Comparison of ENCODE assay signal across 18 mouse cellular contexts in genomic region chr17:47988074-47988473, GRCm38 (mm10). TPM values are rescaled to one million over a fixed set of nuclear protein-coding genes. Genes with fewer than 3 reads are reported as not detected.
DNase-seq lines count a peak whose midpoint lies in the region; ATAC-seq and TF ChIP-seq lines count a peak whose summit lies in the region.
"Had no signal": no experiment of that assay in that cellular context is flagged by ENCODE, and none has a peak within 500 bp of the region (broad histone marks: within the 10 kb centered on the region; RNA-seq: fewer than 3 reads in every experiment).

No protein-coding gene starts in this region.

- no peak for TF ChIP-seq CTCF in MEL (IDR thresholded peaks at IDR 0.05 in 2 of 3, conservative IDR thresholded peaks at IDR 0.05 in 1 of 3; ENCODE audit: control insufficient read depth in 1 of 3, insufficient read depth in 1 of 3, low read depth in 2 of 3, low read length in 3 of 3, poor library complexity in 1 of 3, severe bottlenecking in 1 of 3)

- 83% methylated on average over 8 of the region's 8 CpGs for WGBS in limb, embryonic 12.5 days
- 72% methylated on average over 8 of the region's 8 CpGs for WGBS in kidney, embryonic 14.5 days

- H3K27me3 ChIP-seq in MEL (ENCODE audit: control insufficient read depth in 1 of 2, insufficient read depth in 2 of 2, low read length in 2 of 2), result no peaks in the 10 kb centered on the region; a peak in 1 of 4 replicates
- peaks cover 13% of the 10 kb centered on the region; the same call in 1 of the 2 replicates for H3K27me3 ChIP-seq in limb, embryonic 12.5 days
- no peaks in the 10 kb centered on the region for H3K27me3 ChIP-seq in kidney, embryonic 14.5 days (ENCODE audit: control insufficient read depth, insufficient read depth, low read length)
- H3K27me3 ChIP-seq: heart, embryonic 15.5 days had no signal

- no peak for TF ChIP-seq EP300 in MEL (IDR thresholded peaks at IDR 0.05; ENCODE audit: low read depth in 1 of 2, low read length in 2 of 2)

- H3K4me3 ChIP-seq in MEL (ENCODE audit: control insufficient read depth in 1 of 2, insufficient read depth in 1 of 2, low read depth in 2 of 2, low read length in 2 of 2), result no peak overlapping the region
- no peak overlapping the region for H3K4me3 ChIP-seq in limb, embryonic 12.5 days (replicated peaks)
- H3K4me3 ChIP-seq in kidney, embryonic 14.5 days (ENCODE audit: low read length), result no peak overlapping the region
- H3K4me3 ChIP-seq: heart, embryonic 15.5 days had no signal

- no peaks in the 10 kb centered on the region for H3K79me2 ChIP-seq in MEL (ENCODE audit: control insufficient read depth, insufficient read depth, low read length, poor library complexity)

- DNase-seq in 3T3-L1 (ENCODE audit: low read depth, low spot score) (peak; percentile 34), MEL (ENCODE audit: low read depth, low spot score) (no peak)
- peak; percentile 22 for DNase-seq in naive thymus-derived CD4-positive, alpha-beta T cell, adult 2 months (ENCODE audit: low read depth)
- DNase-seq in left cerebral cortex, adult 8-10 months (ENCODE audit: low spot score in 2 of 2), result no peak
- no peak for DNase-seq in lung, postnatal 36 days
- DNase-seq: kidney, postnatal 14 days; left cerebral cortex, postnatal 4 days had no signal

- H3K9me3 ChIP-seq in MEL (replicated peaks; ENCODE audit: insufficient read depth, low read length), result no peaks in the 10 kb centered on the region
- no peaks in the 10 kb centered on the region for H3K9me3 ChIP-seq in limb, embryonic 12.5 days
- no peaks in the 10 kb centered on the region for H3K9me3 ChIP-seq in kidney, embryonic 14.5 days (ENCODE audit: control insufficient read depth, low read length)
- H3K9me3 ChIP-seq: heart, embryonic 15.5 days had no signal

- no peak for TF ChIP-seq POLR2A in MEL (IDR thresholded peaks at IDR 0.05; ENCODE audit: control insufficient read depth in 1 of 2, insufficient read depth in 1 of 2, low read depth in 1 of 2, low read length in 2 of 2, poor library complexity in 1 of 2)

- H3K9ac ChIP-seq in MEL (ENCODE audit: control insufficient read depth, low read depth, low read length, poor library complexity, severe bottlenecking), result no peak overlapping the region
- no peak overlapping the region for H3K9ac ChIP-seq in limb, embryonic 12.5 days (replicated peaks)
- H3K9ac ChIP-seq in kidney, embryonic 14.5 days (ENCODE audit: low read depth, low read length), result no peak overlapping the region
- H3K9ac ChIP-seq: heart, embryonic 15.5 days had no signal

- no peak overlapping the region for H3K27ac ChIP-seq in MEL (ENCODE audit: control insufficient read depth, low read depth, low read length)
- H3K27ac ChIP-seq in limb, embryonic 12.5 days, result peak overlapping the region; percentile 89
- H3K27ac ChIP-seq in kidney, embryonic 14.5 days (ENCODE audit: low read depth, low read length), result no peak overlapping the region
- H3K27ac ChIP-seq: hindbrain, postnatal 0 days had no signal

- no peak for ATAC-seq in limb, embryonic 12.5 days (ENCODE audit: insufficient number of reproducible peaks, insufficient read depth, low FRiP score, low TSS enrichment, low read depth)
- ATAC-seq in kidney, embryonic 14.5 days (ENCODE audit: low FRiP score, low TSS enrichment), result no peak
- ATAC-seq: hindbrain, postnatal 0 days had no signal

- no peak for TF ChIP-seq RAD21 in MEL (IDR thresholded peaks at IDR 0.05; ENCODE audit: low read depth, low read length)

- H3K4me1 ChIP-seq in MEL (ENCODE audit: control insufficient read depth in 1 of 2, insufficient read depth in 2 of 2, low read length in 2 of 2), result peaks cover 5 to 6% of the 10 kb centered on the region in 2 experiments
- peaks cover 33% of the 10 kb centered on the region for H3K4me1 ChIP-seq in limb, embryonic 12.5 days (replicated peaks)
- H3K4me1 ChIP-seq in kidney, embryonic 14.5 days (ENCODE audit: control insufficient read depth, insufficient read depth, low read length), result peaks cover 13% of the 10 kb centered on the region

- H3K4me2 ChIP-seq in limb, embryonic 12.5 days, result no peak overlapping the region
- H3K4me2 ChIP-seq in kidney, embryonic 14.5 days (replicated peaks; ENCODE audit: low read depth, low read length), result no peak overlapping the region
- H3K4me2 ChIP-seq: heart, embryonic 15.5 days had no signal

- H3K36me3 ChIP-seq in MEL (ENCODE audit: control insufficient read depth in 1 of 2, insufficient read depth in 2 of 2, low read length in 2 of 2), result peaks cover 0 to 2% of the 10 kb centered on the region in 2 experiments; a peak in 1 of 4 replicates
- H3K36me3 ChIP-seq in limb, embryonic 12.5 days, result no peaks in the 10 kb centered on the region
- H3K36me3 ChIP-seq in kidney, embryonic 14.5 days (ENCODE audit: control insufficient read depth, insufficient read depth, low read length), result no peaks in the 10 kb centered on the region
- H3K36me3 ChIP-seq: heart, embryonic 15.5 days had no signal

TF ChIP-seq in MEL, 35 proteins besides CTCF, POLR2A, EP300 and RAD21:
- TF ChIP-seq MAZ (IDR thresholded peaks at IDR 0.05; ENCODE audit: low read depth, low read length) (0 out of 2 replicates have a peak, but pooled peaks have one; percentile 34), MAX (IDR thresholded peaks at IDR 0.05; ENCODE audit: low read length) (no peak), TCF12 (IDR thresholded peaks at IDR 0.05; ENCODE audit: low read depth, low read length) (peak; percentile 39; the same call in 1 of the 2 replicates), POLR2AphosphoS5 (IDR thresholded peaks at IDR 0.05; ENCODE audit: borderline replicate concordance, low read depth, low read length) (no peak), BHLHE40 (IDR thresholded peaks at IDR 0.05; ENCODE audit: borderline replicate concordance, low read depth, low read length) (peak; percentile 63; the same call in 1 of the 2 replicates), ELF1 (IDR thresholded peaks at IDR 0.05; ENCODE audit: low read depth, low read length) (no peak), MEF2A (IDR thresholded peaks at IDR 0.05; ENCODE audit: extremely low read depth, insufficient replicate concordance, low read depth, low read length, poor library complexity, severe bottlenecking) (no peak)

RNA-seq across cellular contexts. Expression of gene 1700122O11Rik, which starts 50.0 kb away (rescaled TPM):
- not detected in 2 replicates for total RNA-seq in MEL (2012; rRNA removed)
- not detected for polyA plus RNA-seq in MEL (2012; ENCODE audit: insufficient read depth in 1 of 2, insufficient read length in 2 of 2, low read depth in 1 of 2, low replicate concordance in 2 of 2, missing spikeins in 1 of 2)
- polyA plus RNA-seq in limb, embryonic 12.5 days (2016; fragmentation: Nextera tagmentation; extraction: Ambion mirVana), result not detected in 2 replicates
- total RNA-seq in left cerebral cortex, adult 8-10 months (2022), result not detected
- not detected in 2 replicates for polyA plus RNA-seq in kidney, embryonic 14.5 days (2014; fragmentation: Nextera tagmentation; extraction: Ambion mirVana)
- total RNA-seq: common myeloid progenitor, adult 5-6 weeks; gastrocnemius, adult 18-20 months; hindbrain, postnatal 0 days; layer of hippocampus, postnatal 14 days; left cerebral cortex, postnatal 4 days; megakaryocyte progenitor cell, adult 5-6 weeks; midbrain, postnatal 0 days had no signal
- polyA plus RNA-seq: heart, embryonic 15.5 days; hindbrain, postnatal 0 days; midbrain, postnatal 0 days; neural tube, embryonic 14.5 days; spleen, adult 2 months had no signal

Comparison
In these comparisons a context has a peak if more than half of its experiments do, and no peak if none do; other contexts are left out.
1. DNase-seq: peak in 3T3-L1 (single experiment) and naive thymus-derived CD4-positive, alpha-beta T cell, adult 2 months (single experiment); none in MEL (single experiment), left cerebral cortex, adult 8-10 months (0 of 2) and lung, postnatal 36 days (single experiment).